Mouse (Mus musculus) left cerebral cortex, postnatal 4 days (tissue): ENCODE results near the gene Cdk2ap1. TPM values are rescaled to one million over a fixed set of nuclear protein-coding genes. Genes with fewer than 3 reads are reported as not detected.
"Not testable (repeated sequence)": the region's sequence is repeated elsewhere in the genome, so short reads cannot be mapped to it uniquely, and the experiment has no call there.

Experiments used
- DNase-seq: peaks from one replicate; pipeline ENCODE4 v3.0.0-alpha.2; 2022
- intact Hi-C: fragments of 180-260 bp; cut with DNase I; formaldehyde crosslinking; loops from one replicate; pipeline ENCODE4 v1.15.1; 2025
- total RNA-seq, 2 experiments: library from RNA; stranded (reverse); gene quantifications; 2 replicates each; pipeline ENCODE4 v1.2.3; 2021

Cdk2ap1 gene
- total RNA-seq, 2 experiments from 2014 or later, result 112 to 119 TPM

- intact Hi-C loops, DNase-seq: not testable (repeated sequence)
Measured at GRCm38 (mm10) chr5:124299307-124299706, 63.6 kb downstream of the Cdk2ap1 start.

DNA sequence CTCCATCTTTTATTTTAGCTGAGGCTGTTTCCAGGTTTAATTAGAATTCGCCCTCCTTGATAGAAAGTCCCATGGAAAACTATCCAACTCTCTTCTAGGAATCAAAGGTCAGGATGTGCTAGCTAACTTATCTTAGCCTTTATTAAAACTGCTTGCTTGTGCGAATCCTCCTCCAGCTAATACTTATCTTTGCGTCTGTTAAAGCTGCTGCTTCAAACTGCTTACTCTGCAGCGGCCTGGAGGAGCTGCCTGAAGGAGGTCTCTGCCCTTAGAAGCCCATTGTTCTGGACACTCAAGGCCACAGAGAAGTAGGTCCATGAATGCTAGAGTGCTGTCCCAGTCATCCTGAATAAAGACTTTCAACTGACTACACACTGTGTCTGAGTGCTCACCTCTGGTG, 66.4 kb downstream of the Cdk2ap1 start:
- intact Hi-C loops, result no loop called here
- DNase-seq, result no peak

Other genes starting within 250 kb of the Cdk2ap1 start
- gene Arl6ip4, start 247.0 kb downstream of the Cdk2ap1 start, total RNA-seq, result 10 to 100 TPM; 58.1 to 59.9 TPM
- 100 to 1,000 TPM; 146 to 151 TPM for gene Pitpnm2, start 113.3 kb downstream of the Cdk2ap1 start, total RNA-seq
- gene Mphosph9, start 35.1 kb downstream of the Cdk2ap1 start, total RNA-seq, result 10 to 100 TPM; 17.9 to 26.7 TPM
- gene 2810006K23Rik, start 35.0 kb downstream of the Cdk2ap1 start, total RNA-seq, result 10 to 100 TPM in 1 of 2 experiments, 1 to 10 TPM in 1; 8.6 to 11.1 TPM
- gene Sbno1, start 62.9 kb upstream of the Cdk2ap1 start, total RNA-seq, result 100 to 1,000 TPM; 126 to 131 TPM
- gene Kmt5a, start 76.8 kb upstream of the Cdk2ap1 start, total RNA-seq, result 10 to 100 TPM; 45.2 to 55.7 TPM
- 10 to 100 TPM; 19.0 to 20.5 TPM for gene Rilpl2, start 115.3 kb upstream of the Cdk2ap1 start, total RNA-seq
- 10 to 100 TPM; 26.4 to 33.6 TPM for gene Snrnp35, start 120.1 kb upstream of the Cdk2ap1 start, total RNA-seq
- 10 to 100 TPM; 15.0 to 16.6 TPM for gene Rilpl1, start 168.3 kb upstream of the Cdk2ap1 start, total RNA-seq
- gene Tmed2, start 177.6 kb upstream of the Cdk2ap1 start, total RNA-seq, result 100 to 1,000 TPM; 119 to 123 TPM
- gene Ddx55, start 189.8 kb upstream of the Cdk2ap1 start, total RNA-seq, result 10 to 100 TPM; 27.5 to 30.8 TPM
- 10 to 100 TPM; 44.4 to 46.9 TPM for gene Eif2b1, start 216.0 kb upstream of the Cdk2ap1 start, total RNA-seq
- gene Gtf2h3, start 216.1 kb upstream of the Cdk2ap1 start, total RNA-seq, result 10 to 100 TPM; 36.3 to 37.1 TPM